Mouse (Mus musculus) gastrocnemius, postnatal 36 days (tissue): Measurements from ENCODE around the gene Zfp119a. TPM values are rescaled to one million over a fixed set of nuclear protein-coding genes. Genes with fewer than 3 reads are reported as not detected.
A peak's percentile ranks its signal among the peaks of the same experiment; 100 is the strongest.
"Not testable (repeated sequence)": the region's sequence is repeated elsewhere in the genome, so short reads cannot be mapped to it uniquely, and the experiment has no call there.

Source experiments
- DNase-seq, 2 experiments: peaks; one replicate each; pipeline ENCODE4 v3.0.0; 2022
- intact Hi-C: fragments of 180-260 bp; cut with DNase I; formaldehyde crosslinking; loops from one replicate; pipeline ENCODE4 v1.15.1; 2025
- long read RNA-seq, 2 experiments: library from polyadenylated mRNA; stranded (forward); transcript quantifications; one replicate each; pipeline ENCODE4 v2.0.0; 2021
- total RNA-seq, 2 experiments: library from RNA; stranded (reverse); gene quantifications; 2 replicates each; pipeline ENCODE4 v1.2.3; 2021

Zfp119a gene
- total RNA-seq, result 1 to 10 TPM; 3.8 to 4.3 TPM
- long read RNA-seq, experiment 1, partial matches to known transcripts, result 0 of 6 reads
- long read RNA-seq, experiment 1, other reads (novel, unspliced or antisense), result 3 of 6 reads
- long read RNA-seq, experiment 2, partial matches to known transcripts, result 0 of 7 reads
- long read RNA-seq, experiment 2, other reads (novel, unspliced or antisense), result 3 of 7 reads

GRCm38 (mm10) chr17:55878636-55879369, at the start of gene Zfp119a:
Gene Zfp119a (minus strand): TSS chr17:55878930.
- intact Hi-C loops, result not testable (repeated sequence)
- peak; percentile 61 to 76 for DNase-seq

GRCm38 (mm10) chr17:55906669-55907068, 27.9 kb upstream of the Zfp119a start:
- no peak for DNase-seq
- intact Hi-C loops, result no loop called here

- no peak for DNase-seq
- intact Hi-C loops, result no loop called here
Observed at GRCm38 (mm10) chr17:55904131-55904530, 25.4 kb upstream of the Zfp119a start.

GRCm38 (mm10) chr17:55903687-55904086, 25.0 kb upstream of the Zfp119a start:
- intact Hi-C loops, result no loop called here

GRCm38 (mm10) chr17:55903087-55903486, 24.4 kb upstream of the Zfp119a start:
- intact Hi-C loops, result no loop called here
- no peak for DNase-seq

More at GRCm38 (mm10) chr17:55903687-55904086, 25.0 kb upstream of the Zfp119a start:
- DNase-seq, result no peak

GRCm38 (mm10) chr17:55892406-55892955, 13.8 kb upstream of the Zfp119a start:
- DNase-seq, intact Hi-C loops: not testable (repeated sequence)

GRCm38 (mm10) chr17:55884912-55885311, 6.2 kb upstream of the Zfp119a start:
- intact Hi-C loops, result no loop called here
- no peak for DNase-seq

GRCm38 (mm10) chr17:55883631-55884030, 4.9 kb upstream of the Zfp119a start:
- intact Hi-C loops, result no loop called here
- no peak for DNase-seq

GRCm38 (mm10) chr17:55878282-55878635, 471 bp downstream of the Zfp119a start:
- intact Hi-C loops, result not testable (repeated sequence)
- peak in 1 of 2 experiments; percentile 16 for DNase-seq

GRCm38 (mm10) chr17:55877184-55877583, 1.5 kb downstream of the Zfp119a start:
- intact Hi-C loops, result no loop called here
- DNase-seq, result no peak

- intact Hi-C loops, result no loop called here
- DNase-seq, result no peak
Observed at GRCm38 (mm10) chr17:55843067-55843466, 35.7 kb downstream of the Zfp119a start.

GRCm38 (mm10) chr17:55821566-55821965, 57.2 kb downstream of the Zfp119a start:
- intact Hi-C loops, result no loop called here
- DNase-seq, result no peak

- intact Hi-C loops, result no loop called here
- DNase-seq, result no peak
Observed at GRCm38 (mm10) chr17:55816853-55817252, 61.9 kb downstream of the Zfp119a start.

Other genes with a start within 250 kb of the Zfp119a start
- gene Pot1b, start 166.3 kb downstream of the Zfp119a start, total RNA-seq, result 1 to 10 TPM; 1.3 to 1.4 TPM
- under 1 TPM; 0.08 to 0.17 TPM for gene Adgre4, start 128.9 kb downstream of the Zfp119a start, total RNA-seq
- 1 to 10 TPM; 2.1 to 2.7 TPM for gene Zfp959, start 13.2 kb upstream of the Zfp119a start, total RNA-seq
- 1 to 10 TPM; 2.6 to 2.7 TPM for gene Zfp119b, start 70.6 kb upstream of the Zfp119a start, total RNA-seq
- not detected for gene Ebi3, start 73.7 kb upstream of the Zfp119a start, total RNA-seq
- 1 to 10 TPM; 7.8 to 8.8 TPM for gene Yju2, start 80.2 kb upstream of the Zfp119a start, total RNA-seq
- gene Shd, start 91.5 kb upstream of the Zfp119a start, total RNA-seq, result not detected
- gene Fsd1, start 107.6 kb upstream of the Zfp119a start, total RNA-seq, result not detected
- gene Stap2, start 126.7 kb upstream of the Zfp119a start, total RNA-seq, result 1 to 10 TPM; 2.5 to 3.0 TPM
- gene Mpnd, start 126.8 kb upstream of the Zfp119a start, total RNA-seq, result 10 to 100 TPM; 40.6 to 50.2 TPM
- gene Sh3gl1, start 157.7 kb upstream of the Zfp119a start, total RNA-seq, result 10 to 100 TPM in 1 of 2 experiments, 1 to 10 TPM in 1; 9.9 to 10.6 TPM
- gene Chaf1a, start 161.5 kb upstream of the Zfp119a start, total RNA-seq, result 1 to 10 TPM; 1.3 to 1.4 TPM
- gene Ubxn6, start 196.1 kb upstream of the Zfp119a start, total RNA-seq, result 10 to 100 TPM; 47.7 to 50.9 TPM
- gene Hdgfl2, start 200.7 kb upstream of the Zfp119a start, total RNA-seq, result 10 to 100 TPM; 20.2 to 26.5 TPM
- 100 to 1,000 TPM; 242 to 290 TPM for gene Plin4, start 230.9 kb upstream of the Zfp119a start, total RNA-seq
- gene Plin5, start 238.7 kb upstream of the Zfp119a start, total RNA-seq, result 10 to 100 TPM; 26.5 to 43.5 TPM
- 10 to 100 TPM; 14.9 to 15.7 TPM for gene Lrg1, start 243.1 kb upstream of the Zfp119a start, total RNA-seq